Mouse (Mus musculus): ENCODE data around the gene Zbtb48.

- TF ChIP-seq CTCF (IDR thresholded peaks at IDR 0.05; ENCODE audit: low read depth): no peak
- TF ChIP-seq EP300 (IDR thresholded peaks at IDR 0.05; ENCODE audit: low read depth): no peak
Observed at GRCm38 (mm10) chr4:152038225-152038984, 10.9 kb upstream of the Zbtb48 start, which contains the start of gene Tas1r1.
